Mouse (Mus musculus) liver, adult 2 months (tissue): ENCODE results near the gene Dido1. TPM values are rescaled to one million over a fixed set of nuclear protein-coding genes. Genes with fewer than 3 reads are reported as not detected.

Experiments
- DNase-seq: peaks from one replicate; pipeline ENCODE4 v3.0.0-alpha.2; 2011; ENCODE audit warnings: low read depth, low spot score; ENCODE audit errors: extremely low read depth
- H3K27ac ChIP-seq: fragments of 200-500 bp; replicated peaks from 2 replicates; pipeline ENCODE4 v1.5.1; 2012; ENCODE audit warnings: low read depth, mild to moderate bottlenecking, control low read depth, inconsistent platforms, low read length; ENCODE audit not compliant: insufficient read depth
- H3K27me3 ChIP-seq: fragments of 200-500 bp; 2 replicates; pipeline ENCODE4 v1.6.1; 2012; ENCODE audit warnings: mild to moderate bottlenecking, moderate library complexity, low read length, inconsistent platforms; ENCODE audit not compliant: control insufficient read depth, insufficient read depth
- H3K36me3 ChIP-seq: fragments of 200-500 bp; 2 replicates; pipeline ENCODE4 v1.6.1; 2012; ENCODE audit warnings: low read length, inconsistent platforms; ENCODE audit not compliant: control insufficient read depth, insufficient read depth
- H3K4me1 ChIP-seq: fragments of 200-500 bp; 2 replicates; pipeline ENCODE4 v1.6.1; 2011; ENCODE audit warnings: low read length; ENCODE audit not compliant: control insufficient read depth, insufficient read depth
- H3K4me3 ChIP-seq: fragments of 200-500 bp; 2 replicates; pipeline ENCODE4 v1.5.1; 2011; ENCODE audit warnings: low read depth, mild to moderate bottlenecking, control low read depth, low read length, moderate library complexity; ENCODE audit not compliant: insufficient read depth
- H3K79me2 ChIP-seq: fragments of 200-500 bp; 2 replicates; pipeline ENCODE4 v1.6.1; 2012; ENCODE audit warnings: inconsistent platforms, mild to moderate bottlenecking, low read length, moderate library complexity; ENCODE audit not compliant: control insufficient read depth, insufficient read depth
- H3K9ac ChIP-seq: fragments of 200-500 bp; 2 replicates; pipeline ENCODE4 v1.6.1; 2012; ENCODE audit warnings: low read depth, mild to moderate bottlenecking, control low read depth, inconsistent platforms, low read length
- CTCF ChIP-seq: fragments of 200-500 bp; IDR thresholded peaks from 2 replicates; pipeline ENCODE4 v1.5.1; 2011; ENCODE audit warnings: low read depth, low read length, control low read depth
- POLR2A ChIP-seq: fragments of 200-500 bp; IDR thresholded peaks from 2 replicates; pipeline ENCODE4 v1.6.1; 2011; ENCODE audit warnings: low read length, control low read depth; ENCODE audit not compliant: insufficient read depth; ENCODE audit errors: extremely low read depth
- WGBS: fragments of 180-500 bp; shearing (Covaris S2); methylation state at CpG from one replicate; pipeline ENCODE4 v1.1.7; 2018; 5-methylcytosine and 5-hydroxymethylcytosine counted together
- polyA plus RNA-seq: library from polyadenylated mRNA; depleted of rRNA; stranded (reverse); fragments of >200 nt; gene quantifications from 2 replicates; pipeline ENCODE4 v1.2.3, GENCODE M21; 2012
- total RNA-seq: library from RNA; depleted of rRNA; stranded (reverse); fragments of >200 nt; gene quantifications from 2 replicates; pipeline ENCODE4 v1.2.3, GENCODE M21; 2014

Dido1 gene
- total and polyA plus RNA-seq, 2 experiments, result 10.0 to 27.1 TPM

DNA sequence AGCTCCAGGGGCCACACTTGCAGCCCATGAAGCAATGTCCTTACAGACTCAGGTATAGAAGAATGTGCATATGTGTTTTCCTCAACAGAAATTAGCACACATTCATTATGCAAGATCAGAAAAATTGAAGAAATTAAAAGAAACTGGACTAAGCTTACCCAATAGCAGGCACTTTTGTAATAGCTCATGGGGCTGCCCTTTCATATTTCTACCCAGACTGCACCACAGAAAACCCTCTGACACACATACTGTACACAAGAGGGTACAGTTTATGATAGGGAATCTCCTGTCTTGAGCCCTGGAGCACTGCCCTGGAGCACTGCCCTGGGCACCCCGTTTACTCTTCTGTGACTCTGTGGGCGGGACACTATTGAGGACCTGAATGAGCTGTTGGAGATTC is 28.2 kb upstream of the Dido1 start:
- WGBS, result 76% methylated on average over 2 of the region's 2 CpGs
- H3K27ac ChIP-seq, result no peak overlapping the region
- TF ChIP-seq POLR2A, result no peak
- TF ChIP-seq CTCF, result no peak
- H3K9ac ChIP-seq, result no peak overlapping the region
- no peaks in the 10 kb centered on the region for H3K4me1 ChIP-seq
- H3K27me3 ChIP-seq, result no peaks in the 10 kb centered on the region
- no peak for DNase-seq
- H3K79me2 ChIP-seq, result no peaks in the 10 kb centered on the region
- no peak overlapping the region for H3K4me3 ChIP-seq
- H3K36me3 ChIP-seq, result no peaks in the 10 kb centered on the region; the same call in 1 of the 2 replicates

DNA sequence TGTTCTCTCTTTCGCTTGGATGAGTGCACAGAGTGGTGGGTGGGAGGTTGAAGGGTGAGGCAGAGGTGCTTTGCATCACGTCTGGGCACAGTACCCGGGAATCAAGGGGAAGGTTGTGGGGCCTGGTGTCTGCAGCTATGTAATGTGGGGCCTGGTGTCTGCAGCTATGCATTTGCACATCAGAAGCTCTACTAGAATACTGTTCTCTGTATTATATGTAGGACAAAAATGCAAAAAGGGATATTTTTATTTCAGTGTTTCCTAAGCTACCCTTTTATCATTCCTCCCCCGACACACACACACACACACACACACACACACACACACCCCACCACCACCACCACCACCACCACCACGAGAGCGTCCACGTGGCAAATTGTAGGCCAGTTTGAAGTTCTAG is 25.4 kb upstream of the Dido1 start:
- no peak for DNase-seq
- Histone ChIP-seq H3K27me3 (no peaks in the 10 kb centered on the region), H3K27ac (no peak overlapping the region), H3K36me3 (no peaks in the 10 kb centered on the region; the same call in 1 of the 2 replicates), H3K4me3 (no peak overlapping the region), H3K9ac (no peak overlapping the region), H3K79me2 (no peaks in the 10 kb centered on the region), H3K4me1 (no peaks in the 10 kb centered on the region)
- WGBS, result 88% methylated on average over 7 of the region's 7 CpGs
- TF ChIP-seq POLR2A, result no peak
- no peak for TF ChIP-seq CTCF

DNA sequence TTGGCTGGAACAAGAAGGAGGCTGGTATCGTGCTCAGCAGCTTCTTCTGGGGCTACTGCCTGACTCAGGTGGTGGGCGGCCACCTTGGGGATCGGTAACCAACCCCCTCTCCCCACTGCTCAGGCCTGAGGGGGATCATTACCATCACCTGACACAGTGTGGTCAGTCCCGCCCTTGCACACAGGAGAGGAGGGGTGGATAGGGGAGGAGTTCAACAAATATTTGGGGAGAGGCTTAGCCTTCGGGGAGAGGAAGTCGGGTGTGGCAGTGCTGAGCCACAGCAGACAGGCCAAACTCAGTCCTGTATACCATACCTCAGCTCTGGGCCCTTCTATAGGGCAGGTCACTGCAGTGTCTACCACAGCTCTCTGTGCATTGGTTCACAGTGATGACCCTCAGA is 22.2 kb upstream of the Dido1 start:
- WGBS, result 82% methylated on average over 6 of the region's 6 CpGs
- H3K79me2 ChIP-seq, result no peaks in the 10 kb centered on the region
- no peaks in the 10 kb centered on the region; the same call in 1 of the 2 replicates for H3K36me3 ChIP-seq
- no peak overlapping the region for H3K9ac ChIP-seq
- no peak overlapping the region for H3K4me3 ChIP-seq
- DNase-seq, result no peak
- H3K27me3 ChIP-seq, result no peaks in the 10 kb centered on the region
- no peak overlapping the region for H3K27ac ChIP-seq
- TF ChIP-seq CTCF (no peak), POLR2A (no peak)
- peaks cover under 1% of the 10 kb centered on the region; the same call in 1 of the 2 replicates for H3K4me1 ChIP-seq

DNA sequence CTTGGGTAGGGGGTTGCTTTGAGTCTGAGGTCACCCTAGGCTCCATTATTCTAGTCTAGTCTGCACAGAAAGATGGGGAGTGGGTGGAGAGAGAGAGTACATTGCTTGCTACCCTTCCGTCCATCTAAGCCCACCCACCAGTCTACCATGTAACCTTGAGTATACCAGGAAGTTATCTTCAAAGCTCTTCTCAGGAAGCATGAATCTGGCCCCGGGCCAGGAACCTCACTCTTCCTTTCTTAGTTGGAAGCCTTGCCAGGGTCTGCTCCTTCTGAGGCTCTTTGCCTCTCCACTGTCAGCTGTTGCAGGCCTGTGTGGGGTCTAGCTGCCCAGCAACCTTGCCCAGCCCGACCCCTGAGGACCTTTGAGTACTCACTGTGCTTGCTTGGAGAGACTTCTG is 21.2 kb upstream of the Dido1 start:
- TF ChIP-seq POLR2A, result no peak
- TF ChIP-seq CTCF, result no peak
- H3K79me2 ChIP-seq, result no peaks in the 10 kb centered on the region
- peaks cover 2% of the 10 kb centered on the region; the same call in 1 of the 2 replicates for H3K4me1 ChIP-seq
- no peaks in the 10 kb centered on the region for H3K27me3 ChIP-seq
- H3K4me3 ChIP-seq, result no peak overlapping the region
- H3K9ac ChIP-seq, result no peak overlapping the region
- H3K36me3 ChIP-seq, result no peaks in the 10 kb centered on the region; the same call in 1 of the 2 replicates
- H3K27ac ChIP-seq, result no peak overlapping the region
- WGBS, result 62% methylated on average over 3 of the region's 3 CpGs
- no peak for DNase-seq

DNA sequence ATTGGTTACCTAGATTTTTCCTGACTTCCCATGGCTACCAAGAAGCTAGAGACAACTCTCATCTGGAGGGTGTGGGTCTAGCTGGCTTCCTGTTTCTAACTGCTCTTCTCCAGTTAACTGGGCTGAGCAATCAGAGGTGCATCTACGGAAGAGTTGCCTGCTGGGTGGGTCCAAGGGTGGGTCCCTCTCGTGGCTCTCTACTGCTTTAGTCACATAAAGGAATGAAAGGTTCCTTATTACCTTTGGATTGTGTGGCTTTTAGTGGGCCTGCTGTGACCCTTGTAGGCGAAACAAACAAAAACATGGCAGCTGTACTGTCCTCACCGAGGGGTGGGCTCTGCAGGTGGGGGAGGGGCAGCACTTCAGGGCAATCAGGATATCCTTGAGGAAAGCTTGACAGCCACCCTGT is 17.8 kb upstream of the Dido1 start:
- no peaks in the 10 kb centered on the region for H3K27me3 ChIP-seq
- H3K79me2 ChIP-seq, result no peaks in the 10 kb centered on the region
- peaks cover 11% of the 10 kb centered on the region; the same call in 1 of the 2 replicates for H3K4me1 ChIP-seq
- peaks cover 3% of the 10 kb centered on the region; the same call in 1 of the 2 replicates for H3K36me3 ChIP-seq
- H3K9ac ChIP-seq, result no peak overlapping the region
- H3K27ac ChIP-seq, result no peak overlapping the region
- no peak overlapping the region for H3K4me3 ChIP-seq
- no peak for DNase-seq
- no peak for TF ChIP-seq POLR2A
- no peak for TF ChIP-seq CTCF
- 73% methylated on average over 4 of the region's 4 CpGs for WGBS

DNA sequence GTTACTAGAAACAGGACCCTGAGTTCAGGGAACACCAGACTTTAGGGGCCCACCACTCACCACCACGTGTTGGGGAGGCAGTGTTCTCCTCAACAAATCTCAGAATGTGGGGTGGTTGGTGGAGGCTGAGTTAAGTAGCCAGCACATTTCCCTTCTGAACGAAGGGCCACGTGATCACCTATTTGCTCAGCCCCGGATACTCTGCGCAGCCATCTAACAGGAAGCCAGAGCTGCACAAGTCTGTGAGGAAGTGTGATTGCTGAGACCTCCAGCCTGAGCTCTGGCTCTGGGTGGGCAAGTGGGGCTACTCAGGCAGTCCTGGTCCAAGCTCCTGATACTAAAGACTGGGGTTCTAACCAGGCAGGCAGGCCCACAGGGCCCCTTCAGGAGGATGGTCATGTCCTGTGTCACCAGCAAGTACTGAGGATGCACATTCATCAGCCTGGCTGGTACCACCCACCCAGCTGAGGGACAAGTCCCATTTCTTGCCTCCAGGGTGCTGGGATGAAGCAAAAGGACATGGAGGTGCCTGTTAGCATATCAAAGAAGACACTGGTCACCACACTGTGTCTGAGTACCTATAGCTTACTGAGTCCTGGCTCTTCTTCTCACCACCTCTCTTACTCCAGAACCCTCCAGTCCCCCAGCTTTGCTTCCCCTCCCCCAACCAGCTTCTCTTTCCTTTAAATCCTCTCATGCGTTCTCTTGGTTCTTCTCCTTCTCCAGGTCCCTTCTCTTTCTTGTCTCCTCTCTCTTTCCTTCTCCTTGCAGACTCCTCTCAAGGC is 17.1 kb upstream of the Dido1 start:
- TF ChIP-seq POLR2A (no peak), CTCF (no peak)
- DNase-seq, result no peak
- 31% methylated on average over 6 of the region's 6 CpGs for WGBS
- H3K27ac ChIP-seq, result no peak overlapping the region
- no peak overlapping the region for H3K9ac ChIP-seq
- H3K79me2 ChIP-seq, result no peaks in the 10 kb centered on the region
- no peak overlapping the region for H3K4me3 ChIP-seq
- peaks cover 8% of the 10 kb centered on the region; the same call in 1 of the 2 replicates for H3K36me3 ChIP-seq
- H3K4me1 ChIP-seq, result peaks cover 11% of the 10 kb centered on the region; the same call in 1 of the 2 replicates
- H3K27me3 ChIP-seq, result no peaks in the 10 kb centered on the region
